Mouse (Mus musculus) forebrain, embryonic 11.5 days (tissue): Measurements from ENCODE around the gene Slc4a7. TPM values are rescaled to one million over a fixed set of nuclear protein-coding genes. Genes with fewer than 3 reads are reported as not detected.

Experiments
- polyA plus RNA-seq: library from polyadenylated mRNA; unstranded; fragments of >200 nt; fragmentation: Nextera tagmentation; extraction: Ambion mirVana; gene quantifications from 2 replicates; pipeline ENCODE4 v1.2.1, GENCODE M21; 2014

The Slc4a7 gene
- polyA plus RNA-seq, 1 experiment from 2014 or later = 33.5 TPM

Other genes starting within 250 kb of the Slc4a7 start
- 0.03 TPM in 1 of 2 replicates, not detected in the other for gene Nek10, start 101.1 kb downstream of the Slc4a7 start, polyA plus RNA-seq